Mouse (Mus musculus) v-Abl transformed pro-B cells (cell line): ENCODE results near the gene Spg20.

Source experiments
- in situ Hi-C, 2 experiments: fragments of 400-800 bp; cut with MboI; formaldehyde crosslinking; loops; one replicate each; pipeline ENCODE4 v1.15.1; 2025; ENCODE audit not compliant: unreplicated experiment in 2 of 2

The Spg20 gene

GRCm38 (mm10) chr3:55139837-55140236 is 27.9 kb downstream of the Spg20 start:
- in situ Hi-C loops, result no loop called here

- in situ Hi-C loops, result no loop called here
Observed at GRCm38 (mm10) chr3:55141401-55141800, 29.5 kb downstream of the Spg20 start.

GRCm38 (mm10) chr3:55144916-55145315 is 33.0 kb downstream of the Spg20 start:
- in situ Hi-C loops, result no loop called here

GRCm38 (mm10) chr3:55146441-55146840 is 34.5 kb downstream of the Spg20 start:
- in situ Hi-C loops, result no loop called here

- in situ Hi-C loops, result no loop called here
Observed at GRCm38 (mm10) chr3:55147156-55147555, 35.2 kb downstream of the Spg20 start.

- in situ Hi-C loops, result no loop called here
Observed at GRCm38 (mm10) chr3:55148091-55148490, 36.2 kb downstream of the Spg20 start.

GRCm38 (mm10) chr3:55151656-55152433 is 39.9 kb downstream of the Spg20 start:
- in situ Hi-C loops, result no loop called here

- in situ Hi-C loops, result no loop called here
Observed at GRCm38 (mm10) chr3:55152673-55153334, 40.9 kb downstream of the Spg20 start.

- in situ Hi-C loops, result no loop called here
Observed at GRCm38 (mm10) chr3:55154163-55154562, 42.3 kb downstream of the Spg20 start.

GRCm38 (mm10) chr3:55157413-55157812 is 45.5 kb downstream of the Spg20 start:
- in situ Hi-C loops, result no loop called here

- in situ Hi-C loops, result no loop called here
Observed at GRCm38 (mm10) chr3:55161144-55161543, 49.2 kb downstream of the Spg20 start.

GRCm38 (mm10) chr3:55163510-55163909 is 51.6 kb downstream of the Spg20 start:
- in situ Hi-C loops, result no loop called here

- in situ Hi-C loops, result no loop called here
Observed at GRCm38 (mm10) chr3:55172478-55172877, 60.6 kb downstream of the Spg20 start.

GRCm38 (mm10) chr3:55177271-55177670 is 65.4 kb downstream of the Spg20 start:
- in situ Hi-C loops, result no loop called here

GRCm38 (mm10) chr3:55181766-55182165 is 69.9 kb downstream of the Spg20 start, which contains the start of gene Sohlh2:
Gene Sohlh2 (plus strand): TSS chr3:55182028.
- in situ Hi-C loops, result no loop called here
